Mouse (Mus musculus): ENCODE results near the gene Isoc2a.
"Not testable (repeated sequence)": the region's sequence is repeated elsewhere in the genome, so short reads cannot be mapped to it uniquely, and the experiment has no call there.

Isoc2a gene

DNA sequence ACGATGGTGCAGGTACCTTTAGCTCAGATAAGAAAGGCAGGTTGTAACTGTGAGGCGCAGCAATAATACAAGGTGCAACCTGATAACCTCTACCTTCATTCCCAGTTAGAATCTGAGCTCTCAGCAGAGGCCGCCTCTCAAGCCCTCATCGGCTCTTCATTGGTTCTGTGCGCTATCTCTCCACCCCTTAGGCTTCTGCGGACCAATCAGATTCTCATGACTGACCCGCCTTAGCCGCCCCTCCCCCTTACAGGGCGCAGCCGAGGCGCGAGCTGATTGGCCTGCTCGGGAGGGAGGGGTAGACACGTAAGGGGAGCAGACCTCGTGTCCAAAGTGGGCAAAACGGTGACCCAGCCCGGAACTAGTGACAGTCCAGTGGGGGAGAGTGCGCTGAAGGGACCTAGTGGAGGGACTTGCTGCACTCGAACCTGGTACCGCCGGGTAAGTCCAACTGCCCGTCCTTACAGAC is at the start of gene Isoc2a:
Isoc2a (plus strand) TSS at position 401 of the 469 bp plus-strand sequence.
- peak; percentile 93 for DNase-seq (ENCODE audit: extremely low spot score)

DNA sequence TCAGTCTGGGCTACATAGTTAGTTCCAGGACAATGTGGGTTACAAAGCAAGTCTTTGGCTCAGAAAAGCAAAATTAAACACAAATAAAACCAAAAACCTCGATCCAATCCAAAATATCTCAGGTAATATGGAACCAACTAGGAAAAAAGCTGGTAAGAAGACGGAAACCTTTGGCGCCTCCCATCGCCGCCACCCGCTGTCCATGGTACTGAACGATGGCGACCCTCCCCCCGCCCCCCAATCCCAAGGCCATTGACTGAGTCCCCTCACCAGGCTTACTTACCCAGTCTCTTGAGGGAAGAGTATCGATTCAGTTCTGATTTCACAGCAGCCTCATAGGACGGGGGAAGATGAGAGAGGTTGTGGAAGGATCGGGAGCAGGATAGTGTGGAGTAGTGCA is 46.5 kb upstream of the Isoc2a start:
- DNase-seq (ENCODE audit: extremely low spot score): no peak

DNA sequence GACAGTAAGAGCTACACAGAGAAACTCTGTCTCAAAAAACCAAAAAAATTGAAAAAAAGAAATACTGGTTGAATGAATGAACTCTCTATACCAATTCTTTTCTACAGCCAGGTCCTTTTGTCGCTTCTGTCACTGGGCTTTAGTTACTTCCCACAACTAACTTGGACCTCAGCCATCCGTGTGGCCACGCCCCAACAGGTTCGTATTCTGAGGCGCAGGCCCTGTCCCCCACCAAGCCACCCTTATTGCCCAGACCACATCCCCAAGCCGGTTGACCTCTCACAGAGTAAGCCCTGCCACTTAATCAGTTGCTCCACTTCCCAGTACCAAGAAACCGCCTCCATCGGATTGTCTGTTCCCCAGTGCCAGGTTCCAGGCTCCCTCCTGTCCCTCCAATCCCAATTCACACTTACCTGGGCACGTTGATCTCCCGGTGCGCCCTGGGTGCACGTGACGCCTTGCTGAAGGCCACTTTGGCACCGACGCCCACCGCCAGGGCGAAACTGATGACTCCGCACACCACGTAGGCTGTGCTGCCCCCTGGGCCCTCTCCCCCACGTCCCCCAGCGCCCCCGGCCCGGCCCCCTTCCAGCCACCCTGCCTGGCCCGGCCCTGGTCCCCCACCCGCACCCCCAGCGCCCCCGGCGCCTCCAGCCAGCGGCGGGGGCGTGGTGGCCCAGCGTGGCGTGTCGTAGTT is 41.2 kb upstream of the Isoc2a start:
- no peak for DNase-seq (ENCODE audit: extremely low spot score)

GRCm38 (mm10) chr7:4836351-4836792 is 40.6 kb upstream of the Isoc2a start:
- peak; percentile 61 for DNase-seq (ENCODE audit: extremely low spot score)

DNA sequence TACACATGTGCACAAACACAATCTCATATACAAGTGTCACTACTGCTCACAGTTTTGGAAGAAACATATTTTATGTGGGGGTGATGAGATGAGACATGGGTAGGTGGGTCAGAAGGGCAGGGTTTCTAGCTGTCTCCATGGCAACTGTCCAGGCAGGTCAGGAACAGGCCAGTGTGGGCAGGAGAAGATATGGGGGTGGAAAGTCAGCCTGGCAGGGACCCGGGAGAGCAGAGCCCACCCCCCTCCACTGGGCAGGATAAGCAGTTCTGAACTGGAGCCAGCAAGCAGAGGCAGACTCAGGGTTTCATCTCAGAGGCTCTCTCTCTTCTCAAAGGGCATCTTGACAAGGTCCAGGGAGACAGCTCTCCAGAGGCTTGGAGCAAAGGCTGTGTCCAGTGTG is 39.3 kb upstream of the Isoc2a start:
- DNase-seq (ENCODE audit: extremely low spot score): no peak

- no peak for DNase-seq (ENCODE audit: extremely low spot score)
Measured at GRCm38 (mm10) chr7:4842077-4842476, 34.9 kb upstream of the Isoc2a start.

- DNase-seq (ENCODE audit: extremely low spot score): peak; percentile 53
Measured at GRCm38 (mm10) chr7:4842634-4843131, 34.3 kb upstream of the Isoc2a start.

- peak; percentile 59 for DNase-seq (ENCODE audit: extremely low spot score)
Measured at GRCm38 (mm10) chr7:4843604-4844244, 33.2 kb upstream of the Isoc2a start.

DNA sequence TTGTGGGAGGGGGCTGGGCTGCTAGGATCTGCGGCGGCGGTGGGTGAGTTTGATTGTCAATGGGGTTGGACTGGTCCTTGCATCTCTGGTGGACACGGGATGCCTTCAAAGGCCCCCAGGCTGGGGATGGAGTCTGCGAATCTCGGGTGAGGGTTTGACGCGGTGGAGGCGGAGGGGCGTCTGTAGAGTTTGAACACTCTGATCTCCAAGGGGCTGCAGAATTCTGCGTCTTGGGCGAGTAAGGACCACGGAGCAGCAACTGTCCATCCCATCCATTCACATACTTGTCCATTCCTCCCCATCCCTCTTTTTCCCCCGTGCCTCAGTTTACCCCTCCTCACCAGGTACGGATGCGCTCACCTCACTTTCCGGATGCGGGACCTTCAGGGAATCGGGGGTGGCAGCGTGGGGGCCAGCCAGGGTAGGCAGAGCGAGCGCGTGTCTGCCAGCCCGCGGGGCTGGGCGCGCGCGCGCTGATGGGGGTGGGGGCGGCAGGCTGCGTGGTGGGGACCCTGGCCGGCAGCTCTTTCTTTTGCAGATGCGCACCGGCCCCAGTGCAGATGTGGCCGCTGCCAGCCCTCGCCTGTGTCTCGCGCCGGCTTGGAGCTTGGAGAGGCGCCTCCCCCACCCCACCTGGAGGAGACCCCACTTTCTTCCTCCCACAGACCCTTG is 32.6 kb upstream of the Isoc2a start, which contains the start of gene Shisa7:
Shisa7 (minus strand) TSS at position 452 of the 672 bp plus-strand sequence.
- no peak for DNase-seq (ENCODE audit: extremely low spot score)

DNA sequence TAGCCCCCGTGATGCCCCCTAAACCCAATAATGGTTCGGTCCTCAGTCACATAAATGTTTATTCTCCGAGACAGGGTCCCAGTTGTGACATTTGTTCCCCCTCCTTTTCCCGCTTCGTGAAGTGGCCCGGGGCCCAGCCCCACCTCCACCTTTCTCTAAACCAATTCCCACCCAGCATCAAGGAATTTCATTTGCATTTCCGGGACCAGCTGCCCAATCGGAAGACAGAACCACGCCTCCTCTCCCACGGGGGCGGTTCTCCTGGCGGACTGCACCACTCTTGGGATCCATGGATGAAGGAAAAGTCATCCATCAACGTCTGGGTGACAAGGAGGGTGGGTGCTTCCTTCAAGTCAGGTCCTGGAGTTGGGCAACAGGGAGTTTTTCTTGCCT is 32.0 kb upstream of the Isoc2a start:
- peak; percentile 91 for DNase-seq (ENCODE audit: extremely low spot score)

DNA sequence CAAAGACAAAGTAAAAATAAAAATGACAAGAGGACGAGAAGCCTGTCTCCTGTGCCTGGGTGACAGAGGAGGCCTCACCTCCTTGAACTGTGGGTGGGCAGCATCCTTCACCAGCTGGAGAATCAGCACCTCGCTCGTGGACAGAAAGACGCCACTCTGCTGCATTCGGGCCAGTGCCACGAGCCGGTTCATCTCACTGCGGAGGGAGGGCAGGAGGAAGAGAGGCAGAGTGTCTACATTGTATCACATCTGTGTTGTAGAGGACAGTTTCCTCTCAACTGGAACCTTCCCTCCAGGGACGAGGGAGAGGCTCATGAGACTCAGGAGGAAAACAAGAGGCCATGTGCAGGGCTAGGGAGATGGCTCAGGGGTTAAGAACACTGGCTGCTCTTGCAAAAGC is 27.6 kb upstream of the Isoc2a start:
- no peak for DNase-seq (ENCODE audit: extremely low spot score)

- no peak for DNase-seq (ENCODE audit: extremely low spot score)
Measured at GRCm38 (mm10) chr7:4850621-4851314, 26.2 kb upstream of the Isoc2a start.

- DNase-seq (ENCODE audit: extremely low spot score): no peak
Measured at GRCm38 (mm10) chr7:4851315-4851688, 25.7 kb upstream of the Isoc2a start.

GRCm38 (mm10) chr7:4853613-4854012 is 23.3 kb upstream of the Isoc2a start:
- DNase-seq (ENCODE audit: extremely low spot score): no peak

- no peak for DNase-seq (ENCODE audit: extremely low spot score)
Measured at GRCm38 (mm10) chr7:4856508-4856907, 20.4 kb upstream of the Isoc2a start.

GRCm38 (mm10) chr7:4857321-4857720 is 19.6 kb upstream of the Isoc2a start:
- DNase-seq (ENCODE audit: extremely low spot score): no peak

GRCm38 (mm10) chr7:4859418-4859978 is 17.5 kb upstream of the Isoc2a start:
- no peak for DNase-seq (ENCODE audit: extremely low spot score)

DNA sequence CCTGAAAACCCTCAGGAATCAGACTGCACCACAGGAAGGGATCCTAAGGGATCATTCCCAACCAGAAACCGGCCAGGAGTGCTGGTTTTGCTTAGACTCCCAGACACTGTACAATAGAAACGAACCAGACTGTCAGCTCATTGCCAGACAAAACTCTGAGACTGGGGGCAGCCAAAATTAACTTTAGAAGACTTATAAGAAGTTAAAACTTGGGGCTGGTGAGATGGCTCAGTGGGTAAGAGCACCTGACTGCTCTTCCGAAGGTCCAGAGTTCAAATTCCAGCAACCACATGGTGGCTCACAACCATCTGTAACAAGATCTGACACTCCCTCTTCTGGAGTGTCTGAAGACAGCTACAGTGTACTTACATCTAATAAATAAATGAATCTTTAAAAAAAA is 16.0 kb upstream of the Isoc2a start:
- DNase-seq (ENCODE audit: extremely low spot score): not testable (repeated sequence)

- DNase-seq (ENCODE audit: extremely low spot score): no peak
Measured at GRCm38 (mm10) chr7:4863041-4863440, 13.9 kb upstream of the Isoc2a start.

DNA sequence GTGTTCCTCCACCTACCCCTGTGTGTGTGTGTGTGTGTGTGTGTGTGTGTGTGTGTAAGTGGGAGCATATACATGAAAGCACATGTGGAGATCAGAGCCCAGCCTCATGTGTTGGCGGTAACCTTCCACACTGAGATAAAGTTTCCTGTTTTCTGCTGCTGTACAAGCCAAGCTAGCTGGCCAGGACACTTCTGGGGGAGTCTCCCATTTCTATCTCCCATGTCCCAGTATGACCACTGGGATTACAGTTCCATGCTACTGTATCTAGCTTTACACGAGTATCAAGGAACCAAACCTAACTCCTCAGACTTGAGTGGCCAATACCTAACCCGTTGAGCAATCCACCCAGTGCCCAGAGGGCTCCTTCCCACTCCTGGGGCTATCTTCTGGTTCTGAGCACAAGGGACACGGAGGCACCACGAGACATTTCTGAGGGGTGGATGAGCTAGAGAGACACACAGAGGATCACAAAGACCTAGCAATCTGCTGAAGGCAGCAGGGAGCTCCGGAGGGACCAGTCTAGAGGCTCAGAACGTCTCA is 13.3 kb upstream of the Isoc2a start:
- no peak for DNase-seq (ENCODE audit: extremely low spot score)

- DNase-seq (ENCODE audit: extremely low spot score): no peak
Measured at GRCm38 (mm10) chr7:4864130-4864845, 12.7 kb upstream of the Isoc2a start.
